In genomic region chr2:4401597-4402581, GRCm38 (mm10) we compare ENCODE assay signal across 8 mouse cellular contexts.
DNase-seq lines count a peak whose midpoint lies in the region; ATAC-seq and TF ChIP-seq lines count a peak whose summit lies in the region.

No protein-coding gene starts in this region.

- H3K27ac ChIP-seq in lung, embryonic 15.5 days, result peak overlapping the region; percentile 92
- H3K27ac ChIP-seq in heart, adult 2 months, result peak overlapping the region; percentile 83

- no peaks in the 10 kb centered on the region for H3K36me3 ChIP-seq in lung, embryonic 15.5 days
- no peaks in the 10 kb centered on the region; the same call in 1 of the 2 replicates for H3K36me3 ChIP-seq in heart, adult 2 months (ENCODE audit: control insufficient read depth, insufficient read depth, low read length)

- H3K4me2 ChIP-seq in lung, embryonic 15.5 days, result peak overlapping the region; percentile 89

- peak; percentile 57; the same call in 1 of the 2 replicates for ATAC-seq in lung, embryonic 15.5 days (ENCODE audit: borderline replicate concordance, extremely low read depth, low FRiP score, low TSS enrichment)
- peak; percentile 63 for ATAC-seq in common myeloid progenitor, adult 5-6 weeks (replicated peaks; ENCODE audit: low read depth, poor library complexity, severe bottlenecking)
- no peak for ATAC-seq in erythroid progenitor cell, adult 5-6 weeks (replicated peaks; ENCODE audit: low FRiP score, poor library complexity, severe bottlenecking)

- H3K79me2 ChIP-seq in heart, adult 2 months (replicated peaks; ENCODE audit: control insufficient read depth, insufficient read depth, low read length), result 0 out of 2 replicates have a peak, but pooled peaks cover 1% of the 10 kb centered on the region

- no peak for DNase-seq in lung, postnatal 36 days
- DNase-seq in heart, adult 2 months, result peak; percentile 37 to 45
- DNase-seq in layer of hippocampus, adult 8-10 months (ENCODE audit: low spot score in 2 of 2), result peak; percentile 28 to 39
- peak; percentile 22 for DNase-seq in lung, postnatal 14 days
- DNase-seq in skeletal muscle tissue, adult 2 months (ENCODE audit: low read depth, low spot score), result peak; percentile 11

- no peak for TF ChIP-seq EP300 in heart, adult 2 months (IDR thresholded peaks at IDR 0.05; ENCODE audit: insufficient read depth, low read depth, low read length)

- under 1% methylated on average over 28 of the region's 28 CpGs for WGBS in lung, embryonic 15.5 days
- 2% methylated on average over 28 of the region's 28 CpGs for WGBS in heart, adult 2 months

- intact Hi-C loops in heart, adult 2 months (cut with DNase I), result loop anchor here (2.0 to 5.0 kb wide), 2 partner anchors 70 to 91 kb away; no protein-coding TSS in a partner anchor

- TF ChIP-seq CTCF in heart, adult 2 months (IDR thresholded peaks at IDR 0.05), result no peak

- H3K4me3 ChIP-seq in lung, embryonic 15.5 days, result peak overlapping the region; percentile 75
- H3K4me3 ChIP-seq in heart, adult 2 months, result peak overlapping the region; percentile 73

- peak overlapping the region; percentile 73 for H3K9ac ChIP-seq in lung, embryonic 15.5 days
- peak overlapping the region; percentile 92 for H3K9ac ChIP-seq in heart, adult 2 months (ENCODE audit: low read depth, low read length)

- H3K27me3 ChIP-seq in lung, embryonic 15.5 days, result no peaks in the 10 kb centered on the region
- H3K27me3 ChIP-seq in heart, adult 2 months (ENCODE audit: control insufficient read depth, insufficient read depth, low read length), result no peaks in the 10 kb centered on the region

- no peak for TF ChIP-seq POLR2A in heart, adult 2 months (IDR thresholded peaks at IDR 0.05; ENCODE audit: insufficient read depth, low read depth, low read length)

- no peaks in the 10 kb centered on the region for H3K9me3 ChIP-seq in lung, embryonic 15.5 days

- H3K4me1 ChIP-seq in lung, embryonic 15.5 days, result peaks cover 31% of the 10 kb centered on the region
- H3K4me1 ChIP-seq in heart, adult 2 months (ENCODE audit: control insufficient read depth, insufficient read depth, low read length), result 0 out of 2 replicates have a peak, but pooled peaks cover 2% of the 10 kb centered on the region
